Mouse (Mus musculus) cortical plate, adult 2 months (tissue): ENCODE results near the gene Dock2.

Source experiments
- CTCF ChIP-seq: fragments of 200-500 bp; IDR thresholded peaks from 2 replicates; pipeline ENCODE4 v1.5.1; 2011; ENCODE audit warnings: mild to moderate bottlenecking, control low read depth, low read length; ENCODE audit not compliant: insufficient read depth; ENCODE audit errors: extremely low read depth
- POLR2A ChIP-seq: fragments of 200-500 bp; IDR thresholded peaks from 2 replicates; pipeline ENCODE4 v1.6.1; 2011; ENCODE audit warnings: mild to moderate bottlenecking, low read length, control low read depth; ENCODE audit not compliant: insufficient read depth; ENCODE audit errors: extremely low read depth

GRCm38 (mm10) chr11:34431371-34431770, 352.3 kb downstream of the Dock2 start:
- TF ChIP-seq CTCF (no peak), POLR2A (no peak)
